Mouse (Mus musculus): ENCODE results near the gene Ddah1.

DNA sequence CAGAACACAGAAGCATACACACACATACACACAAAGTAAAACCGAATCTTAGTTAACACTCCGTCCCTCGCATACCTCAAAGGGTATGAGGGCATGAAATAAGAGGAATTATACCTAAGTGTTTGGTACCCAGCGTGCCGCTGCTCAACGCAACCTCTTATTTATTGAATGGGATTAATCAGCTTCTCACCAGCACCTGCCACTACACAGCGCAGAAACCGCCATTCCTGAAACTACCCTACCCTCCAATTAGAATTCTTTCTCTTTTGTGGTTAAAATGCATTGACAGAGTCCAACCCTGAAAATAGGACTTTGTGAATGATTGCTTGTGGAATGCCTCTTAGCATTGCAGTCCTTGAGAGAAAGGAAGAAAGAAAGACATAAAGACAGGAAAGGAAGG, 145.1 kb downstream of the Ddah1 start:
- TF ChIP-seq POLR2A (IDR thresholded peaks at IDR 0.05; ENCODE audit: borderline replicate concordance, extremely low read depth, insufficient read depth, insufficient read length, poor library complexity, severe bottlenecking): no peak
- no peak for TF ChIP-seq CTCF (IDR thresholded peaks at IDR 0.05; ENCODE audit: borderline replicate concordance, extremely low read depth, insufficient read depth, insufficient read length)

All from brain, embryonic 14.5 days (tissue).